Comparison of ENCODE assay signal across 17 mouse cellular contexts in genomic region chr2:134088374-134088773, GRCm38 (mm10).
DNase-seq lines count a peak whose midpoint lies in the region; ATAC-seq and TF ChIP-seq lines count a peak whose summit lies in the region.
"Had no signal": no experiment of that assay in that cellular context is flagged by ENCODE, and none has a peak within 500 bp of the region (broad histone marks: within the 10 kb centered on the region; RNA-seq: fewer than 3 reads in every experiment).

No protein-coding gene starts in this region.

- no peak for TF ChIP-seq POLR2A in liver, adult 2 months (IDR thresholded peaks at IDR 0.05; ENCODE audit: extremely low read depth, insufficient read depth, low read length)

- no peak overlapping the region for H3K4me3 ChIP-seq in liver, adult 2 months (ENCODE audit: insufficient read depth, low read depth, low read length)
- no peak overlapping the region for H3K4me3 ChIP-seq in liver, embryonic 12.5 days
- no peak overlapping the region for H3K4me3 ChIP-seq in midbrain, embryonic 16.5 days (ENCODE audit: low read depth, low read length)
- H3K4me3 ChIP-seq: embryonic facial prominence, embryonic 12.5 days; forebrain, embryonic 10.5 days; intestine, embryonic 15.5 days had no signal

- TF ChIP-seq CTCF in liver, adult 2 months (IDR thresholded peaks at IDR 0.05; ENCODE audit: low read depth, low read length), result peak; percentile 27; the same call in 1 of the 2 replicates

- H3K9ac ChIP-seq in liver, adult 2 months (ENCODE audit: low read depth, low read length), result no peak overlapping the region
- no peak overlapping the region for H3K9ac ChIP-seq in liver, embryonic 12.5 days
- H3K9ac ChIP-seq in midbrain, embryonic 16.5 days (ENCODE audit: low read depth, low read length), result no peak overlapping the region
- H3K9ac ChIP-seq: embryonic facial prominence, embryonic 12.5 days; intestine, embryonic 15.5 days had no signal

- H3K4me2 ChIP-seq in liver, embryonic 12.5 days, result no peak overlapping the region
- H3K4me2 ChIP-seq in midbrain, embryonic 16.5 days (ENCODE audit: low read length), result no peak overlapping the region
- H3K4me2 ChIP-seq: embryonic facial prominence, embryonic 12.5 days; intestine, embryonic 15.5 days had no signal

- H3K79me2 ChIP-seq in liver, adult 2 months (ENCODE audit: control insufficient read depth, insufficient read depth, low read length), result no peaks in the 10 kb centered on the region

- DNase-seq in embryo, embryonic 10.5 days (ENCODE audit: low spot score), result peak; percentile 21
- no peak for DNase-seq in embryo, embryonic 9.5 days (ENCODE audit: extremely low spot score)
- DNase-seq in liver, adult 2 months (ENCODE audit: extremely low read depth, low read depth, low spot score), result no peak
- peak; percentile 6 for DNase-seq in MEL-GATA-1-ER (ENCODE audit: extremely low read depth, low read depth)
- DNase-seq in induced T-regulatory cell, adult 2 months (ENCODE audit: low read depth), result peak; percentile 1
- no peak for DNase-seq in T-cell, adult 2 months (ENCODE audit: low spot score)
- DNase-seq: cerebellum, postnatal 14 days; heart, adult 11 months; kidney, postnatal 4 days; lung, postnatal 4 days; thymus, postnatal 4 days had no signal

- no peaks in the 10 kb centered on the region for H3K36me3 ChIP-seq in liver, adult 2 months (ENCODE audit: control insufficient read depth, insufficient read depth, low read length)
- H3K36me3 ChIP-seq in liver, embryonic 12.5 days, result no peaks in the 10 kb centered on the region
- H3K36me3 ChIP-seq in midbrain, embryonic 16.5 days (ENCODE audit: control insufficient read depth, insufficient read depth, low read length), result no peaks in the 10 kb centered on the region
- H3K36me3 ChIP-seq: embryonic facial prominence, embryonic 12.5 days; forebrain, embryonic 10.5 days; G1E; intestine, embryonic 15.5 days had no signal

- ATAC-seq in liver, embryonic 12.5 days, result no peak
- no peak for ATAC-seq in midbrain, embryonic 16.5 days
- ATAC-seq: intestine, embryonic 15.5 days had no signal

- H3K4me1 ChIP-seq in liver, adult 2 months (ENCODE audit: control insufficient read depth, insufficient read depth, low read length), result no peaks in the 10 kb centered on the region
- H3K4me1 ChIP-seq in liver, embryonic 12.5 days, result no peaks in the 10 kb centered on the region
- H3K4me1 ChIP-seq in midbrain, embryonic 16.5 days (ENCODE audit: control insufficient read depth, insufficient read depth, low read length), result no peaks in the 10 kb centered on the region
- H3K4me1 ChIP-seq: embryonic facial prominence, embryonic 12.5 days; forebrain, embryonic 10.5 days; intestine, embryonic 15.5 days had no signal

- no peaks in the 10 kb centered on the region for H3K9me3 ChIP-seq in liver, embryonic 12.5 days (replicated peaks)
- no peaks in the 10 kb centered on the region; the same call in 1 of the 2 replicates for H3K9me3 ChIP-seq in midbrain, embryonic 16.5 days (replicated peaks; ENCODE audit: control insufficient read depth, low read length, poor library complexity, severe bottlenecking)
- H3K9me3 ChIP-seq: embryonic facial prominence, embryonic 12.5 days; forebrain, embryonic 10.5 days; intestine, embryonic 15.5 days had no signal

- H3K27me3 ChIP-seq in liver, adult 2 months (ENCODE audit: control insufficient read depth, insufficient read depth, low read length), result no peaks in the 10 kb centered on the region
- no peaks in the 10 kb centered on the region for H3K27me3 ChIP-seq in liver, embryonic 12.5 days (replicated peaks)
- no peaks in the 10 kb centered on the region for H3K27me3 ChIP-seq in midbrain, embryonic 16.5 days (ENCODE audit: control insufficient read depth, insufficient read depth, low read depth, low read length)
- H3K27me3 ChIP-seq: embryonic facial prominence, embryonic 12.5 days; intestine, embryonic 15.5 days had no signal

- H3K27ac ChIP-seq in liver, adult 2 months (replicated peaks; ENCODE audit: insufficient read depth, low read depth, low read length), result no peak overlapping the region
- no peak overlapping the region for H3K27ac ChIP-seq in liver, embryonic 12.5 days
- H3K27ac ChIP-seq in midbrain, embryonic 16.5 days (ENCODE audit: low read length), result no peak overlapping the region
- H3K27ac ChIP-seq: embryonic facial prominence, embryonic 12.5 days; forebrain, embryonic 10.5 days; intestine, embryonic 15.5 days had no signal

- WGBS in liver, adult 2 months, result 77% methylated on average over 2 of the region's 2 CpGs
- 44% methylated on average over 2 of the region's 2 CpGs for WGBS in liver, embryonic 12.5 days (ENCODE audit: insufficient replicate concordance)
- 90% methylated on average over 2 of the region's 2 CpGs for WGBS in midbrain, embryonic 16.5 days

Comparison
In these comparisons a context has a peak if more than half of its experiments do, and no peak if none do; other contexts are left out.
1. DNase-seq: peak in embryo, embryonic 10.5 days (single experiment), MEL-GATA-1-ER (single experiment) and induced T-regulatory cell, adult 2 months (single experiment); none in embryo, embryonic 9.5 days (single experiment), liver, adult 2 months (single experiment) and T-cell, adult 2 months (single experiment).